Mouse (Mus musculus): Measurements from ENCODE around the gene Stra6l. TPM values are rescaled to one million over a fixed set of nuclear protein-coding genes. Genes with fewer than 3 reads are reported as not detected.

Stra6l gene
- 0.48 and 0.52 TPM in 2 replicates for polyA plus RNA-seq (2012; rRNA removed)

- TF ChIP-seq CTCF (IDR thresholded peaks at IDR 0.05; ENCODE audit: control insufficient read depth, insufficient read depth, insufficient replicate concordance, low read depth, low read length) (no peak), POLR2A (IDR thresholded peaks at IDR 0.05; ENCODE audit: control insufficient read depth, low read depth, low read length) (no peak)
- no peak within 1 kb of the TSS for H3K27ac ChIP-seq (ENCODE audit: control insufficient read depth, insufficient read depth, low read depth, low read length)
- no peaks in the 10 kb centered on the region for H3K27me3 ChIP-seq (ENCODE audit: control insufficient read depth, insufficient read depth, low read length)
Measured at GRCm38 (mm10) chr4:45848109-45848824, at the start of gene Stra6l. Gene Stra6l (plus strand): TSS chr4:45848664.

GRCm38 (mm10) chr4:45798964-45799363 lies 49.5 kb upstream of the Stra6l start, which contains the start of gene Aldh1b1:
Gene Aldh1b1 (plus strand): TSS chr4:45799022.
- H3K36me3 ChIP-seq (ENCODE audit: control insufficient read depth, insufficient read depth, low read length) = no peaks in the 10 kb centered on the region

More at GRCm38 (mm10) chr4:45848109-45848824, at the start of gene Stra6l:
- Histone ChIP-seq H3K4me1 (ENCODE audit: control insufficient read depth, insufficient read depth, low read length) (peaks cover 8% of the 10 kb centered on the region), H3K4me3 (ENCODE audit: control insufficient read depth, low read depth, low read length) (no peak within 1 kb of the TSS), H3K36me3 (ENCODE audit: control insufficient read depth, insufficient read depth, low read length) (no peaks in the 10 kb centered on the region)

GRCm38 (mm10) chr4:45799956-45800537 lies 48.4 kb upstream of the Stra6l start:
- no peak for TF ChIP-seq CTCF (IDR thresholded peaks at IDR 0.05; ENCODE audit: control insufficient read depth, insufficient read depth, insufficient replicate concordance, low read depth, low read length)
- TF ChIP-seq POLR2A (IDR thresholded peaks at IDR 0.05; ENCODE audit: control insufficient read depth, low read depth, low read length) = no peak
- no peaks in the 10 kb centered on the region for H3K27me3 ChIP-seq (ENCODE audit: control insufficient read depth, insufficient read depth, low read length)
- peaks cover 8% of the 10 kb centered on the region for H3K4me1 ChIP-seq (ENCODE audit: control insufficient read depth, insufficient read depth, low read length)
- H3K27ac ChIP-seq (ENCODE audit: control insufficient read depth, insufficient read depth, low read depth, low read length) = no peak overlapping the region
- no peak overlapping the region for H3K4me3 ChIP-seq (ENCODE audit: control insufficient read depth, low read depth, low read length)
- no peaks in the 10 kb centered on the region for H3K36me3 ChIP-seq (ENCODE audit: control insufficient read depth, insufficient read depth, low read length)

More at GRCm38 (mm10) chr4:45798964-45799363, 49.5 kb upstream of the Stra6l start, which contains the start of gene Aldh1b1:
- peak within 1 kb of the TSS; percentile 74 for H3K27ac ChIP-seq (ENCODE audit: control insufficient read depth, insufficient read depth, low read depth, low read length)
- H3K4me1 ChIP-seq (ENCODE audit: control insufficient read depth, insufficient read depth, low read length) = peaks cover 8% of the 10 kb centered on the region
- no peak; the same call in 1 of the 2 replicates for TF ChIP-seq POLR2A (IDR thresholded peaks at IDR 0.05; ENCODE audit: control insufficient read depth, low read depth, low read length)
- TF ChIP-seq CTCF (IDR thresholded peaks at IDR 0.05; ENCODE audit: control insufficient read depth, insufficient read depth, insufficient replicate concordance, low read depth, low read length) = no peak
- H3K4me3 ChIP-seq (ENCODE audit: control insufficient read depth, low read depth, low read length) = peak within 1 kb of the TSS; percentile 89
- no peaks in the 10 kb centered on the region for H3K27me3 ChIP-seq (ENCODE audit: control insufficient read depth, insufficient read depth, low read length)

GRCm38 (mm10) chr4:45802900-45803299 lies 45.6 kb upstream of the Stra6l start:
- Histone ChIP-seq H3K4me1 (ENCODE audit: control insufficient read depth, insufficient read depth, low read length) (peaks cover 8% of the 10 kb centered on the region), H3K4me3 (ENCODE audit: control insufficient read depth, low read depth, low read length) (no peak overlapping the region), H3K27me3 (ENCODE audit: control insufficient read depth, insufficient read depth, low read length) (no peaks in the 10 kb centered on the region), H3K36me3 (ENCODE audit: control insufficient read depth, insufficient read depth, low read length) (no peaks in the 10 kb centered on the region), H3K27ac (ENCODE audit: control insufficient read depth, insufficient read depth, low read depth, low read length) (no peak overlapping the region)
- TF ChIP-seq POLR2A (IDR thresholded peaks at IDR 0.05; ENCODE audit: control insufficient read depth, low read depth, low read length) (no peak), CTCF (IDR thresholded peaks at IDR 0.05; ENCODE audit: control insufficient read depth, insufficient read depth, insufficient replicate concordance, low read depth, low read length) (no peak)

- Histone ChIP-seq H3K4me1 (ENCODE audit: control insufficient read depth, insufficient read depth, low read length) (no peaks in the 10 kb centered on the region), H3K4me3 (ENCODE audit: control insufficient read depth, low read depth, low read length) (no peak overlapping the region), H3K27ac (ENCODE audit: control insufficient read depth, insufficient read depth, low read depth, low read length) (no peak overlapping the region), H3K36me3 (ENCODE audit: control insufficient read depth, insufficient read depth, low read length) (no peaks in the 10 kb centered on the region), H3K27me3 (ENCODE audit: control insufficient read depth, insufficient read depth, low read length) (no peaks in the 10 kb centered on the region)
- TF ChIP-seq CTCF (IDR thresholded peaks at IDR 0.05; ENCODE audit: control insufficient read depth, insufficient read depth, insufficient replicate concordance, low read depth, low read length) = no peak
- TF ChIP-seq POLR2A (IDR thresholded peaks at IDR 0.05; ENCODE audit: control insufficient read depth, low read depth, low read length) = no peak
Measured at GRCm38 (mm10) chr4:45808034-45808433, 40.4 kb upstream of the Stra6l start.

- Histone ChIP-seq H3K4me3 (ENCODE audit: control insufficient read depth, low read depth, low read length) (no peak overlapping the region), H3K27me3 (ENCODE audit: control insufficient read depth, insufficient read depth, low read length) (no peaks in the 10 kb centered on the region), H3K36me3 (ENCODE audit: control insufficient read depth, insufficient read depth, low read length) (no peaks in the 10 kb centered on the region), H3K4me1 (ENCODE audit: control insufficient read depth, insufficient read depth, low read length) (no peaks in the 10 kb centered on the region), H3K27ac (ENCODE audit: control insufficient read depth, insufficient read depth, low read depth, low read length) (no peak overlapping the region)
- no peak for TF ChIP-seq POLR2A (IDR thresholded peaks at IDR 0.05; ENCODE audit: control insufficient read depth, low read depth, low read length)
- TF ChIP-seq CTCF (IDR thresholded peaks at IDR 0.05; ENCODE audit: control insufficient read depth, insufficient read depth, insufficient replicate concordance, low read depth, low read length) = no peak
Measured at GRCm38 (mm10) chr4:45811250-45811649, 37.2 kb upstream of the Stra6l start.

- Histone ChIP-seq H3K36me3 (ENCODE audit: control insufficient read depth, insufficient read depth, low read length) (no peaks in the 10 kb centered on the region), H3K27me3 (ENCODE audit: control insufficient read depth, insufficient read depth, low read length) (no peaks in the 10 kb centered on the region), H3K4me1 (ENCODE audit: control insufficient read depth, insufficient read depth, low read length) (no peaks in the 10 kb centered on the region), H3K27ac (ENCODE audit: control insufficient read depth, insufficient read depth, low read depth, low read length) (no peak overlapping the region), H3K4me3 (ENCODE audit: control insufficient read depth, low read depth, low read length) (no peak overlapping the region)
- TF ChIP-seq POLR2A (IDR thresholded peaks at IDR 0.05; ENCODE audit: control insufficient read depth, low read depth, low read length) (no peak), CTCF (IDR thresholded peaks at IDR 0.05; ENCODE audit: control insufficient read depth, insufficient read depth, insufficient replicate concordance, low read depth, low read length) (no peak)
Measured at GRCm38 (mm10) chr4:45815542-45815941, 32.9 kb upstream of the Stra6l start.
